Mouse (Mus musculus): ENCODE results near the gene Wwox. TPM values are rescaled to one million over a fixed set of nuclear protein-coding genes. Genes with fewer than 3 reads are reported as not detected.

Gene Wwox
- total and polyA plus RNA-seq, 3 experiments, result 7.6 to 61.8 (median 12.2) TPM

GRCm38 (mm10) chr8:114850014-114850870, 410.8 kb downstream of the Wwox start:
- Histone ChIP-seq H3K9ac (ENCODE audit: control insufficient read depth, low read depth, low read length, poor library complexity, severe bottlenecking) (no peak overlapping the region), H3K27ac (ENCODE audit: control insufficient read depth, low read depth, low read length) (no peak overlapping the region), H3K4me3 (ENCODE audit: control insufficient read depth in 1 of 2, insufficient read depth in 1 of 2, low read depth in 2 of 2, low read length in 2 of 2) (no peak overlapping the region), H3K9me3 (replicated peaks; ENCODE audit: insufficient read depth, low read length) (no peaks in the 10 kb centered on the region), H3K27me3 (ENCODE audit: control insufficient read depth in 1 of 2, insufficient read depth in 2 of 2, low read length in 2 of 2) (no peaks in the 10 kb centered on the region), H3K36me3 (ENCODE audit: control insufficient read depth in 1 of 2, insufficient read depth in 2 of 2, low read length in 2 of 2) (no peaks in the 10 kb centered on the region), H3K79me2 (ENCODE audit: control insufficient read depth, insufficient read depth, low read length, poor library complexity) (no peaks in the 10 kb centered on the region), H3K4me1 (ENCODE audit: control insufficient read depth in 1 of 2, insufficient read depth in 2 of 2, low read length in 2 of 2) (no peaks in the 10 kb centered on the region)
- TF ChIP-seq RAD21 (IDR thresholded peaks at IDR 0.05; ENCODE audit: low read depth, low read length), result no peak
- TF ChIP-seq MEF2A (IDR thresholded peaks at IDR 0.05; ENCODE audit: extremely low read depth, insufficient replicate concordance, low read depth, low read length, poor library complexity, severe bottlenecking), result no peak
- no peak for TF ChIP-seq NELFE (IDR thresholded peaks at IDR 0.05; ENCODE audit: low read depth, low read length)
- no peak for TF ChIP-seq SIN3A (IDR thresholded peaks at IDR 0.05; ENCODE audit: low read length)
- TF ChIP-seq GATA1 (IDR thresholded peaks at IDR 0.05; ENCODE audit: low read depth, low read length), result no peak
- TF ChIP-seq MAX (IDR thresholded peaks at IDR 0.05; ENCODE audit: low read length), result no peak
- no peak for TF ChIP-seq JUND (IDR thresholded peaks at IDR 0.05; ENCODE audit: low read depth, low read length)
- no peak for TF ChIP-seq POLR2AphosphoS2 (IDR thresholded peaks at IDR 0.05; ENCODE audit: low read length)
- no peak for TF ChIP-seq TBP (IDR thresholded peaks at IDR 0.05; ENCODE audit: low read depth, low read length)
- no peak for TF ChIP-seq POLR2AphosphoS5 (IDR thresholded peaks at IDR 0.05; ENCODE audit: borderline replicate concordance, low read depth, low read length)
- DNase-seq (ENCODE audit: low read depth, low spot score), result no peak

DNA sequence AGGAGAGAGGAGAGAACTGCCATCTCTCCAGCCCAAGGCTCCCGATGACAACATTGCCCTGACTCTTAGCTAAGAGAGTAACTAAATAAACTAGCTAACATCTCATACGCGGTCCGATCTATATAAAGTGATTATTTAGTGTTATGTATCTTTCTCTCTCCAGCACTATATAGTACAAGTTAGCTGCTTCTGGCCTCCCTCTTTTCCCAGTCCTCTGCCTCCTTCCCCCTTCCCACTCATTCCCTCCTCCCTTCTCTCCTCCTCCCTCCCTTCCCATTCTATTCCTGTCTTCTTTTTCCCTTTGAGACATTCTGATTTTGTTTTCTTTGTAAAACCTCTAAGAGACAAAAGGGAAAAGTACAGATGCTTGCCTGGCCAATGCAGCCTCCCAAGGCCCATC, 414.3 kb downstream of the Wwox start:
- Histone ChIP-seq H3K4me1 (ENCODE audit: control insufficient read depth in 1 of 2, insufficient read depth in 2 of 2, low read length in 2 of 2) (no peaks in the 10 kb centered on the region), H3K27ac (ENCODE audit: control insufficient read depth, low read depth, low read length) (no peak overlapping the region), H3K9me3 (replicated peaks; ENCODE audit: insufficient read depth, low read length) (no peaks in the 10 kb centered on the region), H3K27me3 (ENCODE audit: control insufficient read depth in 1 of 2, insufficient read depth in 2 of 2, low read length in 2 of 2) (no peaks in the 10 kb centered on the region), H3K9ac (ENCODE audit: control insufficient read depth, low read depth, low read length, poor library complexity, severe bottlenecking) (no peak overlapping the region), H3K4me3 (ENCODE audit: control insufficient read depth in 1 of 2, insufficient read depth in 1 of 2, low read depth in 2 of 2, low read length in 2 of 2) (no peak overlapping the region), H3K36me3 (ENCODE audit: control insufficient read depth in 1 of 2, insufficient read depth in 2 of 2, low read length in 2 of 2) (no peaks in the 10 kb centered on the region), H3K79me2 (ENCODE audit: control insufficient read depth, insufficient read depth, low read length, poor library complexity) (no peaks in the 10 kb centered on the region)
- TF ChIP-seq NRF1 (IDR thresholded peaks at IDR 0.05; ENCODE audit: insufficient read depth, low read depth, low read length, poor library complexity, severe bottlenecking) (no peak), POLR2AphosphoS5 (IDR thresholded peaks at IDR 0.05; ENCODE audit: borderline replicate concordance, low read depth, low read length) (no peak), NELFE (IDR thresholded peaks at IDR 0.05; ENCODE audit: low read depth, low read length) (no peak), MYB (IDR thresholded peaks at IDR 0.05; ENCODE audit: low read depth, low read length) (no peak), KAT2A (conservative IDR thresholded peaks at IDR 0.05; ENCODE audit: low read depth, low read length) (no peak), MAX (IDR thresholded peaks at IDR 0.05; ENCODE audit: low read length) (no peak), ZNF384 (IDR thresholded peaks at IDR 0.05; ENCODE audit: low read depth, low read length) (no peak), ELF1 (IDR thresholded peaks at IDR 0.05; ENCODE audit: low read depth, low read length) (no peak), BHLHE40 (IDR thresholded peaks at IDR 0.05; ENCODE audit: borderline replicate concordance, low read depth, low read length) (no peak), USF1 (IDR thresholded peaks at IDR 0.05; ENCODE audit: low read depth, low read length) (no peak), GABPA (IDR thresholded peaks at IDR 0.05; ENCODE audit: low read depth, low read length) (no peak), POLR2A (IDR thresholded peaks at IDR 0.05; ENCODE audit: control insufficient read depth in 1 of 2, insufficient read depth in 1 of 2, low read depth in 1 of 2, low read length in 2 of 2, poor library complexity in 1 of 2) (no peak), CHD2 (IDR thresholded peaks at IDR 0.05; ENCODE audit: low read length) (no peak), TAL1 (IDR thresholded peaks at IDR 0.05; ENCODE audit: low read length) (no peak), MAZ (IDR thresholded peaks at IDR 0.05; ENCODE audit: low read depth, low read length) (no peak), MAFK (IDR thresholded peaks at IDR 0.05; ENCODE audit: borderline replicate concordance, low read depth, low read length) (no peak), MXI1 (IDR thresholded peaks at IDR 0.05; ENCODE audit: low read depth, low read length) (no peak), E2F4 (IDR thresholded peaks at IDR 0.05; ENCODE audit: borderline replicate concordance, low read depth, low read length) (no peak), ZKSCAN1 (IDR thresholded peaks at IDR 0.05; ENCODE audit: low read depth, low read length) (no peak)
- DNase-seq (ENCODE audit: low read depth, low spot score), result no peak
